22 mouse cellular contexts compared by ENCODE assay signal in the genomic region with DNA sequence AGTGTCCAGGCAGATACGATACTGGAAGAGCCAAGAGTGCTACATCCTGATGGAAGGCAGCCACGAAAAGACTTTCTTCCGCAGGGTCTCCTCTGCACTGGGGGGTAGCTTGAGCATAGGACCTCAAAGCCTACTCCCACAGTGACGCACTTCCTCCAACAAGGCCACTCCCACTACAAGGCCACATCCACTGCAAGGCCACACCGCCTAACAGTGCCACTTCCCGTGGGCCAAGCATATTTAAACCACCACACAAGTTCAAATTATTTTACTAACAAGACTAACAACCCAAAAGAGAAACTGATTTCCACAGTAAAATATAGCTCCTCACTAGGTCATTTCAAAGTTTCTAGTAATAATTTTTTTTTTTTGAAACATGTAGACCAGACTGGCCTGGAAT. TPM values are rescaled to one million over a fixed set of nuclear protein-coding genes. Genes with fewer than 3 reads are reported as not detected.
DNase-seq lines count a peak whose midpoint lies in the region; ATAC-seq and TF ChIP-seq lines count a peak whose summit lies in the region.
"Had no signal": no experiment of that assay in that cellular context is flagged by ENCODE, and none has a peak within 500 bp of the region (broad histone marks: within the 10 kb centered on the region; RNA-seq: fewer than 3 reads in every experiment).

No protein-coding gene starts in this region.

- peak; percentile 41 for ATAC-seq in CD4-positive, CD25-positive, alpha-beta regulatory T cell, adult 4 months
- ATAC-seq: liver, embryonic 12.5 days; midbrain, embryonic 15.5 days had no signal

- peak overlapping the region; percentile 48 for H3K27ac ChIP-seq in heart, embryonic 10.5 days
- H3K27ac ChIP-seq in spleen, adult 2 months (ENCODE audit: insufficient read depth, low read length) = peak overlapping the region; percentile 86
- H3K27ac ChIP-seq: forebrain, embryonic 12.5 days; hindbrain, embryonic 12.5 days; limb, embryonic 12.5 days; liver, embryonic 12.5 days; midbrain, embryonic 15.5 days had no signal

- intact Hi-C loops in heart, postnatal 25 days (cut with DNase I) = no loop called here

- 90% methylated on average over 6 of the region's 6 CpGs for WGBS in heart, embryonic 10.5 days
- WGBS in spleen, adult 2 months = 73% methylated on average over 6 of the region's 6 CpGs

- H3K4me3 ChIP-seq in heart, embryonic 10.5 days = no peak overlapping the region
- H3K4me3 ChIP-seq in spleen, adult 2 months (ENCODE audit: extremely low read depth, insufficient read depth, insufficient read length) = no peak overlapping the region
- H3K4me3 ChIP-seq: forebrain, embryonic 12.5 days; hindbrain, embryonic 12.5 days; limb, embryonic 12.5 days; liver, embryonic 12.5 days; midbrain, embryonic 15.5 days; myocyte had no signal

- H3K4me1 ChIP-seq in heart, embryonic 10.5 days = peaks cover 10% of the 10 kb centered on the region; the same call in 1 of the 2 replicates
- peaks cover 4% of the 10 kb centered on the region; the same call in 1 of the 2 replicates for H3K4me1 ChIP-seq in spleen, adult 2 months (ENCODE audit: control insufficient read depth, insufficient read depth, insufficient read length)
- H3K4me1 ChIP-seq: hindbrain, embryonic 12.5 days; liver, embryonic 12.5 days; midbrain, embryonic 15.5 days had no signal

- DNase-seq in heart, embryonic 10.5 days (ENCODE audit: low spot score) = no peak
- DNase-seq in heart, postnatal 25 days (ENCODE audit: low spot score) = no peak
- no peak for DNase-seq in spleen, adult 2 months (ENCODE audit: low read depth in 1 of 2, low spot score in 2 of 2)
- no peak for DNase-seq in spleen, postnatal 14 days (ENCODE audit: low spot score in 2 of 2)
- peak; percentile 22 for DNase-seq in splenic B cell, adult 2 months (ENCODE audit: low read depth, low spot score)
- no peak for DNase-seq in urinary bladder, postnatal 4 days (ENCODE audit: low spot score in 2 of 2)
- DNase-seq: adrenal gland, postnatal 10 days; cerebellum, adult 9-10 months; gastrocnemius, postnatal 25 days; kidney, adult 9 months; lung, adult 2 months; lung, postnatal 36 days; right cerebral cortex, postnatal 14 days; spleen, adult 18-20 months had no signal

- no peaks in the 10 kb centered on the region for H3K27me3 ChIP-seq in heart, embryonic 10.5 days (ENCODE audit: insufficient read depth, poor library complexity, severe bottlenecking)
- H3K27me3 ChIP-seq in spleen, adult 2 months (ENCODE audit: control insufficient read depth, insufficient read depth, low read length) = no peaks in the 10 kb centered on the region
- no peaks in the 10 kb centered on the region for H3K27me3 ChIP-seq in splenic B cell, adult 2 months (ENCODE audit: control insufficient read depth, insufficient read depth, low read length, poor library complexity, severe bottlenecking)
- H3K27me3 ChIP-seq: forebrain, embryonic 12.5 days; hindbrain, embryonic 12.5 days; limb, embryonic 12.5 days; liver, embryonic 12.5 days; midbrain, embryonic 15.5 days had no signal

- no peaks in the 10 kb centered on the region for H3K9me3 ChIP-seq in heart, embryonic 10.5 days
- H3K9me3 ChIP-seq: forebrain, embryonic 12.5 days; hindbrain, embryonic 12.5 days; limb, embryonic 12.5 days; liver, embryonic 12.5 days; midbrain, embryonic 15.5 days had no signal

- TF ChIP-seq CTCF in spleen, adult 2 months (IDR thresholded peaks at IDR 0.05; ENCODE audit: extremely low read depth, insufficient read depth, insufficient read length, insufficient replicate concordance) = no peak

- no peak for TF ChIP-seq POLR2A in spleen, adult 2 months (IDR thresholded peaks at IDR 0.05; ENCODE audit: low read depth, low read length)

- no peaks in the 10 kb centered on the region for H3K36me3 ChIP-seq in heart, embryonic 10.5 days
- H3K36me3 ChIP-seq in spleen, adult 2 months (ENCODE audit: control insufficient read depth, insufficient read depth, low read length) = no peaks in the 10 kb centered on the region
- no peaks in the 10 kb centered on the region for H3K36me3 ChIP-seq in splenic B cell, adult 2 months (ENCODE audit: control insufficient read depth, insufficient read depth, low read length, poor library complexity, severe bottlenecking)
- H3K36me3 ChIP-seq: forebrain, embryonic 12.5 days; hindbrain, embryonic 12.5 days; liver, embryonic 12.5 days; midbrain, embryonic 15.5 days had no signal

RNA-seq across cellular contexts. Expression of a gene that starts 28.8 kb away (rescaled TPM):
- 2.4 and 3.9 TPM in 2 replicates for polyA plus RNA-seq in heart, embryonic 10.5 days (2016; fragmentation: Nextera tagmentation; extraction: Ambion mirVana)
- 10 to 100 TPM; 15.4 to 15.6 TPM for total RNA-seq in heart, postnatal 25 days (2021)
- 83.8 and 131 TPM in 2 replicates for polyA plus RNA-seq in spleen, adult 2 months (2012; rRNA removed)
- polyA plus RNA-seq in CD4-positive, CD25-positive, alpha-beta regulatory T cell, adult 4 months (2017; shearing (Covaris generic)) = 10 to 100 TPM; 10.7 to 11.3 TPM

RNA-seq across cellular contexts. Expression of a gene that starts 35.9 kb away (rescaled TPM):
- 6.7 and 8.0 TPM in 2 replicates for polyA plus RNA-seq in heart, embryonic 10.5 days (2016; fragmentation: Nextera tagmentation; extraction: Ambion mirVana)
- total RNA-seq in heart, postnatal 25 days (2021) = 1 to 10 TPM; 3.1 to 3.6 TPM
- polyA plus RNA-seq in spleen, adult 2 months (2012; rRNA removed) = 1.3 and 2.2 TPM in 2 replicates
- polyA plus RNA-seq in CD4-positive, CD25-positive, alpha-beta regulatory T cell, adult 4 months (2017; shearing (Covaris generic)) = under 1 TPM in 1 of 2 experiments, not detected in 1; 0.20 TPM
- total RNA-seq: megakaryocyte-erythroid progenitor cell, adult 5-6 weeks had no signal
